Mouse (Mus musculus) spleen, adult 12 weeks (tissue): ENCODE results near the gene Gm20388.

Source experiments
- DNase-seq: peaks from one replicate; pipeline ENCODE4 v3.0.0; 2022; ENCODE audit warnings: low spot score

The Gm20388 gene

DNA sequence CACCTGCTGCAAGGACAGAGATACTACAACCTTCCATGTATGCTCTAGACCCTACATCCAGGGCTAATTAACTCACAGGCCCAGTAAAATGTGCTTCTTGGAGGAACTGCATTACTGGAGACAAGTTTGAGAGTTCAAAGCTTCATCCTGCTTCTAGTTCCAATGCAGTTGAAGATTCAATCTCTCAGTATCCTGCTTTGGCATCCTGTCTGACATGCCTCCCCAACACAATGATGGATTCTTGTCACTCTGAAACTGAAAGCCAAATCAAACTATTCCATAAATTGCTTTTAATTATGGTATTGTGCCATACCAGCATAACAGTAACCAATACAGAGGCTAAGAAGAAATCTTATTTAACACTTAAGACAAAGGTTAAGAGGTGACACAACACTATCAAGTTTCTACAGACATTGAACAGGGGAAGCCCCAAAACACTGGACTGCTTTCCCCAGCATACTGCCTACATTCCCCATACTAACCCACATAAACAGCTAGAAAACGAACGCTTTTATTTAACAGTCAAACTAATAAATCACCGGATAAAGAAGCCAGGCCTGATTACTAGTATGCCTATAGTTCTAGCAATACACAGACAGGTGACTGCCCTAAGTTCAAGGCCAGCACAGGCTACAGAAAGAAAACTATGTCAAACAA, 3059.5 kb downstream of the Gm20388 start:
- DNase-seq = no peak

GRCm38 (mm10) chr8:122976046-122976445, 3065.4 kb downstream of the Gm20388 start:
- no peak for DNase-seq

DNA sequence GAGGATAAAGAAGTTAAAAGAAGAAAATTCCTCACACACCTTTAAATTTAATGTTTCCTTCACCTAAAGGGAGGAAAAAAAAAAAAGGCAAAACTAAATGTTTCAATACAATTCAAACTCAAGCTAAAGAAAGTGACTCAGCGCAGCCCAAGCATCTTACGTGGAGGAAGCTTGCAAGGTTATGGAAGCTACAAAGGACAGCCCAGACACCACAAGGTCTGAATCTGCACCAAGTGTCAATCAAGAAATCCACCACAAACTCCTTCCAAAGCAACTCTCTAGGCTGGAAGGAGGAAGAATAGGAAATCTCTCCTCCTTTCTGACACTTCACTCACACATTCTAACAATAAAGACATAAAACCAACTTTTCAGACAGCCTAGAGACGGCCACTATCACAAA, 3068.8 kb downstream of the Gm20388 start:
- DNase-seq = no peak

DNA sequence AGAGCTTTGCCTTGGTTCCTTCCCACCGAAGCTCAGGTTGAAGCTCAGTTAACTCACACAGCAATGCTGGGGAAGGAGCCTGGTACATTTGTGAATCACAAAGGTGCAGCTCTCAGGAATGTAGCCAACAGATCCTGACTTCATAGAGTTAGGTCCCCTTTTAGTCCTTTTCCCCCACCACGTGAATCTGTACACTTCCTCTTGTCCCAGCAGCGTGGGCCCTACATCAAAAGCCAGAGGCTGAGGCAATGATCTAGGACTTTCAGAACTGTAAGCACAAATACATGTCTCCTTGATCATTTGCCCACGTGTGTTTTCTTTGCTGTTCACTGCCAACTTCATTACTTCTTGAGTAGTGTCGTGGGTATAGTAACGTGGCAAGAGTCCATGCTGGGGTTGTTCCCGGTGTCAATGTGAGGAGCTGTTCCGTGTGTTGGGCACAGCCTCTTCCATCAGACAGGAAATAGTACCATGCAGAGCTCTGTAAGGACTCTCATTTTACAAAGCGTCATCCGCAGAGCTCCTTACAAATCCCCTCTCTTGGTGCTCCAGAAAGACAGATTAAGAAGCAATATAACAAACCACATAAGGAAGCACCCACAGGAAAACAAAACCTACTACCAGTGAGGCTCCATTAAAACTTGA, 3069.3 kb downstream of the Gm20388 start:
- no peak for DNase-seq

DNA sequence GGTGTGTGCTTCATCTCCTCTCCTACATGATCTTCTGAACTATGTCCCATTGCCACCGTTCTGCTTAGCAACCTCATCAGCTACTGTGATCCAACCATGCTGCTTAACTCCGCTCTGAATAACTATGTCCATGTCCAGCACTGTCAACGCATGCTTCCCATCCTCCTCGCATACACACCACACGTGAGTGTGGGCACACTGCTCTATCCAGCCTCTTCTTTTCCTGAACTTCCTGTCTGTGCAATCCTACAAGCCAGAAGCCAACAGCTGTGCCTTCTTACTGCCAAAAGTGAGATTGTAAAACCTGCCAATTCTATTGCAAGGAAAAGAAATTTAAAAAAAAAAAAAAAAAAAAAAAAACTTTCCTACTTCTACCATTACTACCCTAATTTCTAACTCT, 3071.0 kb downstream of the Gm20388 start:
- no peak for DNase-seq

GRCm38 (mm10) chr8:122983178-122983942, 3072.7 kb downstream of the Gm20388 start:
- DNase-seq = no peak

DNA sequence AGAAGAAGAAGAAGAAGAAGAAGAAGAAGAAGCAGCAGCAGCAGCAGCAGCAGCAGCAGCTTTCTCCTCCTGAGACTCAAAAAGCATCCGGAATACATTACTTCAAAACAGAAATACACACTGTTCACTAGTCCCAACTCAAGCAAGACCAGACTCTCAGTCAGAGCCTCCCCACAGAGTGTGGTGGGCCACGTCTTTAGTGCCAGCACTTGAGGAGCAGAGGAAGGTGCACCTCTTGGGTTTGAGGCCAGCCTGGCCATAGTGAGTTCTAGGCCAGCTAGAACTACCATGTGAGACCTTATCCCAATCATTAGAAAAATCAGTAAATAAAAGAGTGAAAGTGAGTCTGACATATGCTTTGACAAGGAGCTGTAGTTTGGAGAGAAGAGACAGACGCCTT, 3073.5 kb downstream of the Gm20388 start:
- no peak for DNase-seq

DNA sequence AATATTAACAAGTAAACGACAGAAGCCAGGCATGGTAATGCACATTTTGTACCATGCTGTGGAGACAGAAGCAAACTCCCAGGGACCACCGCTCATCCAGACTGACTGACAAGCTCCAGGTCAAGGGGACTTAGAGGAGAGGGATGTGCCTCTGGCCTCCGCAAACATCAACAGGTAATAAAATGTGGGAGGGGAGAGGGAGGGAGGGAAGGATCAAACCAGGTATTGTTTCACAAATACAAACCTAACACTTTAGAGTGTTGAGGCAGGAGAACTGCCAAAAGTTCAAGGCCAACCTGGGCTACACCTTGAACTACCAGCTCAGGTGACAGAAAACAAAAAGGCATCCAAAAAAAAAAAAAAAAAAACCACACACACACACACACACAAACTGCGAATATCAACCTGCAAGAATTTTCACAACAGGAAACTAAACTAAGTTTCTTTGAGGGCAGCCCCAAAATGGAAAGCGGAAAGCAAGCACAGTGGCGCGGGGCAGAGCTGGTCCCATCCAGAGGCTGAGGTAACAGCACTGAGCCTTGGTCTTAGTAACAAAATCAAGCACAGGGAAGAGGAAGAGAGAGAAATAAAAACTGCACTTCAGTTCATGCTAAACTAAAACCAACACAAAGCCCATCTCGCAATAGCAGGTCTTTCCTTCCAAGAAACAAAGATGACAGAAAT, 3076.0 kb downstream of the Gm20388 start:
- DNase-seq = no peak

- no peak for DNase-seq
These were observed 3076.6 kb downstream of the Gm20388 start for GRCm38 (mm10) chr8:122987255-122987654.

DNA sequence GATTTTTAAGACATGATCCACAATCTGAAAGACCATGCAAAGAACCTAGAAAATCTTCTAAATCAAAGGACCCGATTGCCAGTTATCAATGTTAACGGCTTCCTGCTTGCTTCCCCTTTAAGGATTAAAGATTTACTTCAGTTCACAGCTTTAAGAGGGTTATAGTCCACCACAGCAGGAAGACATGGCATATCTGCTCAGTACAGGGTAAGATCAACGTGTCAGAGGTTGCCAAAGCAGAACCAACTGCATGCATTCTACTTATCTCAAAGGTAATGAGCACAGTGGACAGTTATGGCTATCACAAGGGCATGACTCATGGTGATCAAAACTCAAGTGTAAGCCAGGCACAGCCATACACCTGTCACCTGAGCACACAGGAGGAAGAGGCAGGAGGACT, 3078.3 kb downstream of the Gm20388 start:
- no peak for DNase-seq

- no peak for DNase-seq
These were observed 3079.3 kb downstream of the Gm20388 start for GRCm38 (mm10) chr8:122989976-122990375.

GRCm38 (mm10) chr8:122991368-122991767, 3080.7 kb downstream of the Gm20388 start:
- no peak for DNase-seq

DNA sequence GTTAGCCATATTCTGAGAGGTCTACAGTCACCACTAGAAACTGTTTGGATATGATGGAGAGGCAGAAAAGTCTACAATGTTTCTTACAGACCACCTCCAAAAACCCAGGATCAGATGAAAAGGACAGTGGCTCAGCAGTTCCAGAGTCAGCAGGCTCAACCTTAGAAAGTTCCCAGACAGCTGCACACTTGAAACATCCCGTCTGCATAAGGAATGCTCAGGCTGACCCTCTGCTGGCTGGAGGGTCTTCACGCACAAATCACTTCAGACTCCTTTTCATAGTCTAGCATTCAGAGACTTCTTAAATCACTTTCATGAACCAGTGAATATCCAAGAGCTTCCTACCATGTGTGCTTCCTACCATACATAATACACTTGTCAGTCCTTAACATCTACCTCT, 3081.7 kb downstream of the Gm20388 start:
- no peak for DNase-seq

- DNase-seq = no peak
These were observed 3082.4 kb downstream of the Gm20388 start for GRCm38 (mm10) chr8:122993031-122993430.

GRCm38 (mm10) chr8:122993740-122994139, 3083.1 kb downstream of the Gm20388 start:
- no peak for DNase-seq

GRCm38 (mm10) chr8:122997963-122998362, 3087.3 kb downstream of the Gm20388 start:
- no peak for DNase-seq

GRCm38 (mm10) chr8:123000311-123000710, 3089.7 kb downstream of the Gm20388 start:
- DNase-seq = no peak

DNA sequence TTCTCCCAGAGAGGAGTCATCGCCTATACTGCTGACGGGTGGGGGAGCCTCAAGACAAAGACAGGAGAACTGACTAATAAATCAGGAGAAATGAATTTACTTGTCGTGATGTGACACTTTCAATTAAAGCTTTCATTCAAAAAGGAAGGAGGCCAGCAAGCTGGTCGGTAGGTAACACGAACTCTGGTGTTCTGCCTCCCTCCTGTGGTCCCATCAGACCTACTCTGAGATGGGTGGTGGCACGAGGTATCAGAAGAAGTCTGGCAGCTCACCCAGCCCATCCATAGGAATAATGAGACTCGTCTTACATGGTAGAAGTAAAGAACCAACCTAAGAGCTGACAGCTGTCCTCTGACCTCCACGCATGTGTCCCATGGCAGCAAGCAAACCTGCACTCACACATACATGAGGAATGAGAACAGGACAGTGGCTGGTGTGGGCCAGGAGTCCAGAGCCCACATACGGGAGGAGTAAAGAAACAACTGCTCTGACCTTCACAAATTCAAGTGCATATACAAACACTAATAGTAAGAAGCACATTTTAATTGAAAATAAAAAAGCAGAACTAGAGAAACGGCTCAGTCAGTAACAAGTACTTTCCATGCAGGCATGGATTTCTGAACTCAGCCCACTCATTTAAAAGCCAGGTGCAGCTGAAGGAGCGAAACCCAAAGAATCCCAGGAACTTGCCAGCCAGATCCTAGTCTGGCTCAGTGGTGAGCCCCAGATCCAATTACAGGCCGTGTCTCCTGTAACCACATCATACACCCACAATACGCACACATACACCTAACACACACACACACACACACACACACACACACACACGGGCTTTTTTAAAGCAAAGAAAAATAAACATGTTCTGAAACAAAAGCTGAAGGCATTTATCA, 3093.6 kb downstream of the Gm20388 start:
- no peak for DNase-seq

DNA sequence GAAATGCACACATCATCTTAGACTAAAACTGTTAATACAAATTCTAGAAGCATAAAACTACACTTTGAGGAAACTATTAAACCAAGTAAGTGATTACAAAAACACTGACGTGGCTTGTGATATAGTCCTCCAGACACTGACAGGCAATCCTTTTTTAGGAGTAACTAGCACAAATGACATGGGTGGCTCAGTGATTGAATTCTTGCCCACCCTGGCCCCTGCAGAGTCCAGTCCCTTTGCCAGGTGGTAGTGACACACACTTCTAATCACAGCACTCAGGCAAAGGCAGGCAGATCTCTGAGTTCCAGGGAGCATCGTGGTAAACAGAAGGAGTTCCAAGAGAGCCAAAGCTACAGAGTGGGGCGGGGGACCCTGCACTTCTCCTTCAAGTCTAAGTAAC, 3094.7 kb downstream of the Gm20388 start:
- no peak for DNase-seq

DNA sequence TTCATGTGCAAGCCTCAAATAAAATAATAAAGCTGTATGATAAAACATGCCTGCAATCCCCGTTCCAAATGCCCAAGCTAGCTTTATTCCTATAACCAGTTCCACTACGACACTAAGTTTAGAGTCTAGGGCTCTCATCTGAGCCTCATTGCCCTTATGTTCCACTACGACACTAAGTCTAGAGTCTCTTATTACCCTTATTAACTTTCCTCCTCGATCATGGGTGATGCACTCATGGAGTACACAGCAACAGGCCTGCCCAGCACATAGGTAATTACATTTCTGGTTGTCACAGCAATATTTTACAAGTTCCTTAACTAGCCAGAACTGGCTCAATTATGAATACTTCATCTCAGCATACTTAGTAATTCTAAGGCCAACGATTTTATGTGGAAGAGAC, 3095.2 kb downstream of the Gm20388 start:
- DNase-seq = no peak

- DNase-seq = no peak
These were observed 3100.7 kb downstream of the Gm20388 start for GRCm38 (mm10) chr8:123011321-123011720.

GRCm38 (mm10) chr8:123014429-123014828, 3103.8 kb downstream of the Gm20388 start:
- no peak for DNase-seq
